Mouse (Mus musculus): ENCODE measurements at regions not wholly inside any gene's neighbourhood (a gene's known extent, or its start where the extent isn't known, plus 50 kb on each side); places are given as distances from the start of the nearest gene placed in this dataset.
A peak's percentile ranks its signal among the peaks of the same experiment; 100 is the strongest.

- H3K4me1 ChIP-seq (ENCODE audit: insufficient read depth, low read length), result no peaks in the 10 kb centered on the region
- H3K27me3 ChIP-seq (ENCODE audit: insufficient read depth, low read length), result no peaks in the 10 kb centered on the region
- no peak overlapping the region for H3K9ac ChIP-seq (replicated peaks; ENCODE audit: low read length)
- H3K4me2 ChIP-seq (replicated peaks; ENCODE audit: low read depth, low read length), result no peak overlapping the region
- no peak overlapping the region for H3K27ac ChIP-seq (ENCODE audit: low read length)
- WGBS, result 20% methylated on average over 7 of the region's 7 CpGs
- H3K36me3 ChIP-seq (ENCODE audit: insufficient read depth, low read length), result no peaks in the 10 kb centered on the region
- H3K4me3 ChIP-seq (ENCODE audit: low read length), result no peak overlapping the region
- no peaks in the 10 kb centered on the region for H3K9me3 ChIP-seq (ENCODE audit: low read length)
- peak; percentile 75; the same call in 1 of the 2 replicates for ATAC-seq (ENCODE audit: low FRiP score, low TSS enrichment)
Measured at GRCm38 (mm10) chrX:68313486-68313885, 364.9 kb upstream of the Fmr1 start.

Measured in kidney, embryonic 16.5 days (tissue).